Mouse (Mus musculus) heart, postnatal 36 days (tissue): ENCODE data around the gene Snd1. TPM values are rescaled to one million over a fixed set of nuclear protein-coding genes. Genes with fewer than 3 reads are reported as not detected.

Experiments
- DNase-seq, 2 experiments: peaks; one replicate each; pipeline ENCODE4 v3.0.0; 2021 to 2022
- intact Hi-C: fragments of 180-260 bp; cut with DNase I; formaldehyde crosslinking; loops from one replicate; pipeline ENCODE4 v1.15.1; 2025
- total RNA-seq, 2 experiments: library from RNA; stranded (reverse); gene quantifications; 2 replicates each; pipeline ENCODE4 v1.2.3; 2021

Snd1 gene
- total RNA-seq, 2 experiments from 2014 or later: 75.0 to 78.1 TPM

DNA sequence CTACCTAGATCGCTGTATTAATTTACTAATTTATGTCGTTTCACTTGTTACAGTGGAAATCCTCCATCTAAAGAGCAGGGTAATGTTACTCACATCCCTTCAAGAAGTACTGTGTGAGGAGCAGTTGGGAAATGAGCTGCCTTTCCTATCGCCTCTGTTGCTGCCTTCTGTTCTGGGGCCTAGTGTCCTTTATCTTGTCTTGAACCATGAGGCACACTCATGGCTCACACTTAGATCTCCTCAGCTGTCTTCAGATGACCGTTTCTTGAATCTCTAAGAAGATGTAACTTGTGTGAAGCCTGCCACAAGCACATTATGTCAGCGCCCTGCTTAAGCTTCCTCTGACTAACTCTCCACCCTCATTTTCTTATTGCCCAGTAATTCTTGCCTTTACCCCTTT is 147.0 kb downstream of the Snd1 start:
- DNase-seq: no peak
- intact Hi-C loops: loop anchor here (10.0 kb wide), 1 partner anchor 197 kb away; the partner anchor contains the start of genes Arf5, Fscn3 and Gcc1

DNA sequence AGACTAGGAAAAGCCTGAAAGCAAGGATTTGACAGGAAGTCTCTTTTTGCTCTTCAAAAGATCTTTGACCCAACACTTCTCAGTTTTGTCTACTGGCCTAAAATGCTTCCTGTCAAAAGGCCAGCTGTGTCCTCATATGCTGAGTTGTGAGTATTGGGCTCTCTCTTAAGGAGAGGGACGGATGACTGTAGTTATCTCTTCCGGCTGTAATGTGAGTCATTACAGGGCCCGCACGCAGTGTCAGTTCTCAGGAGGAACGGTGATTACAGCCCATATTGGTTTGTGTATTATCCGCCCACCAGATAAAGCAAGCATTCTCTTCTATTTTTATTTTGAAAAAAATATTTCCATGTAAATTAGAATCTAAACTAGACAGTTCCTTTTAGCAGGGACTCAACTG is 147.6 kb downstream of the Snd1 start:
- intact Hi-C loops: loop anchor here (10.0 kb wide), 1 partner anchor 198 kb away; the partner anchor contains the start of genes Arf5, Fscn3 and Gcc1
- DNase-seq: peak; percentile 28 to 38

GRCm38 (mm10) chr6:28622963-28623362 is 148.0 kb downstream of the Snd1 start:
- intact Hi-C loops: loop anchor here (10.0 kb wide), 1 partner anchor 198 kb away; the partner anchor contains the start of genes Arf5, Fscn3 and Gcc1
- no peak for DNase-seq

- DNase-seq: no peak
Observed at GRCm38 (mm10) chr6:28628408-28628807, 153.5 kb downstream of the Snd1 start.

DNA sequence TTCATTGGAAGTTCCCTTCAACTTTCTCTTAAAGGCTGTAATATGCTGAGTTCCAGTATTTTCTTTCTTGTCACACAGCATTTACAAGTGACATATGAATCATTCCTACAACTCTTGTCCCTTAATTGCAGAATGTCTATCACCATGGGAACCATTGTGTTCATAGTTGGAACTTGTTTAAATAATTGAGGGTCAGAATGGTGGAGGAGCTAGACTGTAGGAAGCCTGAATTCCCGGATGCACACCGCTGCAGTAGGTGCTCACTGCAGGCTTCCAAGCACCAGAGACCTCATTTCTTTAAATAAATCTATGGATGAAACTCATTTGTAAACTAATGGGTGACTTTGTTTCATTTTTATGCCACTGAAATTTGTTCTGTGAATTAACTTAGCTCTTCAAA is 154.9 kb downstream of the Snd1 start:
- DNase-seq: no peak
- intact Hi-C loops: loop anchor here (10.0 kb wide), 1 partner anchor 205 kb away; the partner anchor contains the start of genes Arf5, Fscn3 and Gcc1

More at GRCm38 (mm10) chr6:28628408-28628807, 153.5 kb downstream of the Snd1 start:
- intact Hi-C loops: loop anchor here (10.0 kb wide), 1 partner anchor 204 kb away; the partner anchor contains the start of genes Arf5, Fscn3 and Gcc1

DNA sequence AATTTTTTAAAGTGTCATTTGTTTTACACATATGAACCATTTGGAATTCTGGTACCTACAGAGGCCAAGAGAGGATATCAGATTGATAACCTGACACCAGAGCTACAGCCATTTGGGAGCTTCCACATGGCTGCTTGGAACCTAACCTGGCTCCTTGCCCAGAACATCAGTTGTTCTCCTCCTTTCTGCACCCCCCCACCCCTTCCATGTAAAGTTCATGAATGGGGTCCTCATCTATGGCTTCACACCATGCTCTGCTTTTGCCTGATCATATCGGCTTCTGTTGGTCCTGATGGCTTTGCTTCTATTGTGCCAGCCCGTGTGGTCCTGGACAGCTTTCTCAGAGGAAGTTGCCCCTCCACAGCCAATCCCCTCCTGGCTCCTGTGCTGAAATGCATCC is 156.0 kb downstream of the Snd1 start:
- intact Hi-C loops: no loop called here
- no peak for DNase-seq

DNA sequence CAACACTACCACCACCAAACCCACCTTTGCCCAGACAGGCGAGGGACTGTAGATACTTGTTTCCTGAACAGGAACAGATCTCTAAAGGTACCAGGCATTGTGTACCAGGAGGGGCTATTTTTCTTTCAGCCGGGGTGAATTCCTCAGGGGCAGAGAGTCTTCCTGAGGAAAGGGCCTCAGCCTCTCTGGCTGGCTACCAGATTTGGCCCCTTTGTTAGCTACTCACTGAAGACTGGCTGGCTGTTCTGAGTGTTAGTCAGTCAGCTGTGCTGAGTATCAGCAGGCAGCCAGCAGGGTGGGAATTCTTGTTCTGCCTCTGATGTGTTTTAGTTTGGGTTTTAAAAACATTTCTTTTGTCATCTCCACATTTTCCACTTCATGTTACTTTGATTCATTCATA is 158.2 kb downstream of the Snd1 start:
- intact Hi-C loops: no loop called here
- no peak for DNase-seq

GRCm38 (mm10) chr6:28633656-28634055 is 158.7 kb downstream of the Snd1 start:
- DNase-seq: no peak
- intact Hi-C loops: no loop called here

DNA sequence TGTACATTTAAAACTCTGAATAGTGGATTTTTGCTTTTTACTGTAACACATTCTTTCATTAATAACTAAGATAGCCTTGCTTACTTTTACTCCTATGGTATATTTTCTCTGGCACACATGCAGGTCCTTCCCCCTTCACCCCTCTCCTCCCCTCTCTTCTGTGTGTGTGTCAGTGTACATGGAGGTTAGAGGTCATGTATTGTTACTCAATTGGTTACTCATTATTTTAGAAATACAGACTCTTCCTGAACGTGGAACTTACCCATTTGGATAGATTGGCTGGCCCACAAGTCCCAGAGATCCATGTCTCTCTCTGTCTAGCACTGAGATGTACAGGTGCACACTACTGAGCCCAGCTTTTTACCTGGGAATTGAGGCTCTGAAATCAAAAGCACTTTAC is 160.2 kb downstream of the Snd1 start:
- no peak for DNase-seq
- intact Hi-C loops: no loop called here

- intact Hi-C loops: no loop called here
- DNase-seq: no peak
Observed at GRCm38 (mm10) chr6:28635531-28636348, 160.8 kb downstream of the Snd1 start.

DNA sequence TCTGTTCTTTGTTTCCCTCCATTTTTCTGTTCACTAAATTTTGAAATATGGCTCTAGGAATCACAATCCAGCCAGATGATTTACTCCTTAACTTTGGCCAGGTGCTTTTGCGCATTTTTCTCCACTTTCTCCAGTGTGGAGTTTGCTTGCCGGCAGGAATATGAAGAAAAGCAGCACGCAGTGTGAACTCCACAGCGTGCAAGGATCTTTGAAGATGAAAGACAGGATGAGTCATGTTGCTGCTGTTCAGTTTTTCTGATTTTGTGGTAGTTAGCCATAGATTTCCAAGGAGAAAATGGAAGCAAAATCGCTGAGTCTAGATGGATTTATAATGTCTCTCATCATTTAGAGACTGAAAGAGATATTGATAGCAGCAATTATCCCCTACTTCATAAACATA is 165.1 kb downstream of the Snd1 start:
- intact Hi-C loops: no loop called here
- no peak for DNase-seq

- no peak for DNase-seq
Observed at GRCm38 (mm10) chr6:28642909-28643308, 168.0 kb downstream of the Snd1 start.

DNA sequence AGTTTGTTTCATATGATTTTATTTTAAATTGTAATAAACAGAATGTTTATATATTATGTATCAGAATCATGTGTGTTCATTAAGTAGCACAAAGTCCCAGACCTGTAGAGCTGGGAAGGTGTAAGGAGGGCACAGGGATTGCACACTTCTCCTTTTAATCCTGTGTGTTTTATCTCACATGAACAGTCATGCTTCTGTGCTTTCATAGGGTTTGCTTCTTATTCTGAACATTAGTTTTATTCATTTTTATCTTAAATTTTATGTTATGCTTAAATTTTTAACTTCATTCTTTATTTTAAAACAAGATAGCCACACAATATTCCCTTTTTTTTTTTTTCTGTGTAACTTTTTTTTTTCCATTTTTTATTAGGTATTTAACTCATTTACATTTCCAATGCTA is 170.3 kb downstream of the Snd1 start:
- intact Hi-C loops: no loop called here

More at GRCm38 (mm10) chr6:28642909-28643308, 168.0 kb downstream of the Snd1 start:
- intact Hi-C loops: no loop called here

GRCm38 (mm10) chr6:28656511-28656910 is 181.6 kb downstream of the Snd1 start:
- intact Hi-C loops: no loop called here
- DNase-seq: no peak

More for the DNA sequence above, 170.3 kb downstream of the Snd1 start:
- DNase-seq: no peak

DNA sequence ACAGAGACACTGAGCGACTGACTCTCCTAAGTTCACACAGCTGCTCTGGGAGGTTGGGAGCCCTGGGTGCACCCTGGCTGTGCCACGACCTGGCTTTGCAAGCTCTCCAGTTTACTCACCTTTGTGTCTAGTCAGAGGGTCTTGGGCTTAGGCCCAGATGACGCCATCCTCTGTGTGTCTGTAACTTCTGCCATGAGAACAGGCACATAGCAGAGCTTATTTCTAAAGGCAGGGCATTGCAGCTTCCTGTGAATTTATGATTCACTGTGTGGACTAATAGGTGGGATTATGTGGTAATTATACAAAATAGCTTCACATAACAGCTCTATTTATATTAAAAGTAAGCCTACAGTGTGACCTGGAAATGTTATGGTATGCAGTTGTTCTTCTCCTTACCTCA is 188.1 kb downstream of the Snd1 start:
- intact Hi-C loops: no loop called here
- no peak for DNase-seq

- no peak for DNase-seq
- intact Hi-C loops: no loop called here
Observed at GRCm38 (mm10) chr6:28663670-28664069, 188.7 kb downstream of the Snd1 start.

GRCm38 (mm10) chr6:28664716-28665115 is 189.8 kb downstream of the Snd1 start:
- DNase-seq: no peak
- intact Hi-C loops: no loop called here

DNA sequence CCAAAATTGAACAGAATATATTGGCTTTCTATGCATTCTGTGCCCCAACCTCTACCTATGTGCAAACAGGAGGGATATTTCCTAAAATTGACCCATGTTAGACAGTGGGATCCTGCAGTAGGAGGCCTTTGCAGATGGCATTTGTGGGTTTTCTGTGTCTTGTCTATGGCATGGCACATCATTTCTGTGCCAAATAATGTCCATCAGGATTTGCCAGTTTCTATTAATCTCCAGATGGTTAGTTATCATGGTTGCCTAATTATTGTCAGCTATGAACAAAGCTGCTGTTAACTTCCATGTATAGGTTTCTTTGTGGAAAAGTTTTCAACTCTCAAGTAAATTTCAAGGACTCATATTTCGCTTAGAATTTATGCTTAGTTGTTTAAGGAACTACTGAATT is 192.6 kb downstream of the Snd1 start:
- intact Hi-C loops: no loop called here
- DNase-seq: no peak

DNA sequence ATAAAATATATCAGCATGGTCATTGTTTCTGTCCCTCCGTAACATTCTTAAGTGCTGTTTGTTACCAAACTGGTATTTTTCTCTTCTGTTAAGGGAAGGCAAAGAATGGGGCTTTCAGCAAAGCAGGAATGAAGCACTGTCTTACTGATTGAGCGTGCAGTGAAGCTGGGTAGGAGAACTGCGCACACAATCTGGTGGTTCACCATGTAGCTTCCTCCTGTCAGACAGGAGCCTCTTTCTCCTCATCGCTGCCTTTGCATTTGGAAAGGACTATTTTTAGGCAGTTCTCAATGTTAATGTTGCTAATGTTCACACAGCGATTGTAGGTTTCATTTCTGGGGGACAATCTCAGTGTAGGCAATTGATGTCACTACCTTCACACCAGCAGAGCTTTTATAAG is 194.3 kb downstream of the Snd1 start:
- intact Hi-C loops: no loop called here
- no peak for DNase-seq

GRCm38 (mm10) chr6:28672388-28672787 is 197.4 kb downstream of the Snd1 start:
- intact Hi-C loops: no loop called here
- DNase-seq: no peak

- DNase-seq: no peak
- intact Hi-C loops: no loop called here
Observed at GRCm38 (mm10) chr6:28674686-28675085, 199.7 kb downstream of the Snd1 start.

DNA sequence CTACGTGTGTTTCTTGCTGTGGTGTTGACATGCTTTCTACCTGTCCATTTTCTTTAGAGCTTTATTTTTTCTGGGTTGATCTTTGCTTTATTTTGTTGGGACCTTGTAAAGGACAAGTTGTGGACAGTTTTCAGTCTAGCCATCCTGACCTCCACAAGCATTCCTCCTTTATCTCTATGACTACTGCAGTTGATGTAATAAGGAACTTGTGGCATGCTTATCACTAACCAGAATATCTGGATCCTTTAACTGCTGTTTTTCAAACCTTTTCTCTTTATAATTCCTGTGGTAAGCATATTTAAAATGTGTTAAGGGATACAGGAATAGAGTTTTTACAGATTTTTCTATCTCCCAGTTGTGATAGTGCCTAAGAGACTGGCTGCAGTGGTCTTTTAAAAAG is 204.0 kb downstream of the Snd1 start:
- intact Hi-C loops: no loop called here
- no peak for DNase-seq
